Mouse (Mus musculus): ENCODE data around the gene St7. TPM values are rescaled to one million over a fixed set of nuclear protein-coding genes. Genes with fewer than 3 reads are reported as not detected.

St7 gene
- polyA plus RNA-seq, 1 experiment from 2014 or later, result 31.6 TPM

DNA sequence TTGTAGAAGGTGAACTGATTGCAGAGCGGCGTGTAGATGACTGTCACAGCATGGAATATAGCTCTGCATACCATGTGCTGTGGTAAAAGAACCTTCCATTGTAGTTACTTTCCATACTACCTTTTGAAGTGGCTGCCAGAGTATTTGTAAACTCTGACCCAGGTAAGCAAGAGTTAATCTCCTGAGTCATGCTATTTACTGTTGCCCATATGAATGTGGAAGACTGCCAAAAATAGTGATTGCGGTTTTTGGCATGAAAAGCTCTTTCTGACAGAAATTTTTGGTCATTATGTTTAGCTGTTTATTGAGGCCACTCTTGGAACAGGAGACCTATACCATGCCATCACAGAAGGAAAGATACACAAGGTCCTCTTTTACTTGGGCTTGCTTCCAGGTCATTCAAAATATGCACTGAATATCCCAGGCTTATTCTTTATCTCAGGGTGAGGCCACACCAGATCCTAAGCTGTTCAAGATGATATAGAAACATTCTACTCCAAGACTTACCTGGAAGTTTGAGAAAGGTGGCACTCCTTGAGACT is 179.2 kb downstream of the St7 start:
- Histone ChIP-seq H3K4me1 (ENCODE audit: control insufficient read depth in 2 of 2, insufficient read depth in 2 of 2, low read length in 2 of 2) (peaks cover 7 to 15% of the 10 kb centered on the region in 2 experiments), H3K9me3 (ENCODE audit: control insufficient read depth, low read length) (no peaks in the 10 kb centered on the region; the same call in 1 of the 2 replicates), H3K9ac (ENCODE audit: low read length) (no peak overlapping the region), H3K36me3 (ENCODE audit: control insufficient read depth, insufficient read depth, low read length) (peaks cover 24% of the 10 kb centered on the region), H3K4me3 (ENCODE audit: control insufficient read depth in 1 of 2, insufficient read depth in 1 of 2, low read depth in 1 of 2, low read length in 2 of 2) (no peak overlapping the region), H3K27me3 (ENCODE audit: control insufficient read depth, insufficient read depth, low read length) (no peaks in the 10 kb centered on the region), H3K27ac (replicated peaks in 1 of 2; ENCODE audit: control insufficient read depth in 1 of 2, insufficient read depth in 1 of 2, low read depth in 2 of 2, low read length in 2 of 2) (no peak overlapping the region), H3K4me2 (ENCODE audit: low read length) (no peak overlapping the region)
- 80% methylated on average over 3 of the region's 3 CpGs for WGBS
- no peak for ATAC-seq (ENCODE audit: insufficient number of reproducible peaks, insufficient read depth, low FRiP score, low read depth)

- Histone ChIP-seq H3K9ac (ENCODE audit: low read length) (no peak overlapping the region), H3K4me1 (ENCODE audit: control insufficient read depth in 2 of 2, insufficient read depth in 2 of 2, low read length in 2 of 2) (peaks cover 8 to 21% of the 10 kb centered on the region in 2 experiments), H3K36me3 (ENCODE audit: control insufficient read depth, insufficient read depth, low read length) (peaks cover 14% of the 10 kb centered on the region; the same call in 1 of the 2 replicates), H3K4me2 (ENCODE audit: low read length) (no peak overlapping the region), H3K9me3 (ENCODE audit: control insufficient read depth, low read length) (no peaks in the 10 kb centered on the region), H3K27ac (replicated peaks in 1 of 2; ENCODE audit: control insufficient read depth in 1 of 2, insufficient read depth in 1 of 2, low read depth in 2 of 2, low read length in 2 of 2) (peak overlapping the region; percentile 27 to 75; a peak in 2 of 4 replicates), H3K4me3 (ENCODE audit: control insufficient read depth in 1 of 2, insufficient read depth in 1 of 2, low read depth in 1 of 2, low read length in 2 of 2) (no peak overlapping the region), H3K27me3 (ENCODE audit: control insufficient read depth, insufficient read depth, low read length) (no peaks in the 10 kb centered on the region)
- no peak for ATAC-seq (ENCODE audit: insufficient number of reproducible peaks, insufficient read depth, low FRiP score, low read depth)
- 35% methylated on average over 7 of the region's 7 CpGs for WGBS
These were observed 182.9 kb downstream of the St7 start for GRCm38 (mm10) chr6:17875606-17876005.

- Histone ChIP-seq H3K9me3 (ENCODE audit: control insufficient read depth, low read length) (no peaks in the 10 kb centered on the region), H3K27me3 (ENCODE audit: control insufficient read depth, insufficient read depth, low read length) (no peaks in the 10 kb centered on the region), H3K9ac (ENCODE audit: low read length) (no peak overlapping the region), H3K4me1 (ENCODE audit: control insufficient read depth in 2 of 2, insufficient read depth in 2 of 2, low read length in 2 of 2) (peaks cover 8 to 21% of the 10 kb centered on the region in 2 experiments), H3K36me3 (ENCODE audit: control insufficient read depth, insufficient read depth, low read length) (peaks cover 14% of the 10 kb centered on the region; the same call in 1 of the 2 replicates), H3K4me2 (ENCODE audit: low read length) (peak overlapping the region; percentile 25; the same call in 1 of the 2 replicates), H3K27ac (replicated peaks in 1 of 2; ENCODE audit: control insufficient read depth in 1 of 2, insufficient read depth in 1 of 2, low read depth in 2 of 2, low read length in 2 of 2) (peak overlapping the region; percentile 75 to 89), H3K4me3 (ENCODE audit: control insufficient read depth in 1 of 2, insufficient read depth in 1 of 2, low read depth in 1 of 2, low read length in 2 of 2) (no peak overlapping the region)
- WGBS, result 85% methylated on average over 3 of the region's 3 CpGs
- no peak for ATAC-seq (ENCODE audit: insufficient number of reproducible peaks, insufficient read depth, low FRiP score, low read depth)
These were observed 183.4 kb downstream of the St7 start for GRCm38 (mm10) chr6:17876023-17876613.

DNA sequence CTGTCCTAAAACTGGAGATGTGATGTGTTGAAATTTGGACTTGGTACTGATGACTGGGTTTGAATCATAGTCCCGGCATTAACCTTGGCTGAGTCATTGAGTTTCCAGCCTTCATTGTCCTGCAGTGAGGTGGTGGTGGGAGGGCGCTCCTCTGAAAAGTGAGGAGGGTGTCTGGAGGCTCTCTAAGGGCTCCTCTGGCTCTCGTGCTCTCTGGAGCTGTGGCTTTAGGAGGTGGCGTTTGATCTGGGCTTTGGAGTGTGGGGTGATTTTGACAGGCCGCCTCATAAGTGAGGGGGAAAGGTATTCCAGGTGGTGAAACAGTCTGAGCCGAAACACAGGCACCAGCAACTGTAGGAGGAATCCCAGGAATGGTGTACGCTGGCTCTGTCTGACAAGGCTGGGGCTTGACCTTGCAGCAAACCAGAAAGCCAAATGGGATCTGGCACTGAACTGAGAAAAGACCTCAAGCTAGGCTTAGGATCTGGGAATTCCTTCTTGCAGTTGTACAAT is 184.0 kb downstream of the St7 start:
- ATAC-seq (ENCODE audit: insufficient number of reproducible peaks, insufficient read depth, low FRiP score, low read depth), result peak; percentile 82
- Histone ChIP-seq H3K36me3 (ENCODE audit: control insufficient read depth, insufficient read depth, low read length) (peaks cover 14% of the 10 kb centered on the region; the same call in 1 of the 2 replicates), H3K4me2 (ENCODE audit: low read length) (peak overlapping the region; percentile 25), H3K27me3 (ENCODE audit: control insufficient read depth, insufficient read depth, low read length) (no peaks in the 10 kb centered on the region), H3K27ac (replicated peaks in 1 of 2; ENCODE audit: control insufficient read depth in 1 of 2, insufficient read depth in 1 of 2, low read depth in 2 of 2, low read length in 2 of 2) (peak overlapping the region; percentile 75 to 89), H3K9me3 (ENCODE audit: control insufficient read depth, low read length) (no peaks in the 10 kb centered on the region), H3K4me3 (ENCODE audit: control insufficient read depth in 1 of 2, insufficient read depth in 1 of 2, low read depth in 1 of 2, low read length in 2 of 2) (no peak overlapping the region), H3K4me1 (ENCODE audit: control insufficient read depth in 2 of 2, insufficient read depth in 2 of 2, low read length in 2 of 2) (peaks cover 8 to 21% of the 10 kb centered on the region in 2 experiments), H3K9ac (ENCODE audit: low read length) (no peak overlapping the region; the same call in 1 of the 2 replicates)
- WGBS, result 21% methylated on average over 7 of the region's 7 CpGs

- no peak for ATAC-seq (ENCODE audit: insufficient number of reproducible peaks, insufficient read depth, low FRiP score, low read depth)
- Histone ChIP-seq H3K27ac (replicated peaks in 1 of 2; ENCODE audit: control insufficient read depth in 1 of 2, insufficient read depth in 1 of 2, low read depth in 2 of 2, low read length in 2 of 2) (no peak overlapping the region), H3K27me3 (ENCODE audit: control insufficient read depth, insufficient read depth, low read length) (no peaks in the 10 kb centered on the region), H3K9ac (ENCODE audit: low read length) (no peak overlapping the region), H3K4me1 (ENCODE audit: control insufficient read depth in 2 of 2, insufficient read depth in 2 of 2, low read length in 2 of 2) (no peaks in the 10 kb centered on the region), H3K9me3 (ENCODE audit: control insufficient read depth, low read length) (no peaks in the 10 kb centered on the region), H3K4me2 (ENCODE audit: low read length) (no peak overlapping the region), H3K36me3 (ENCODE audit: control insufficient read depth, insufficient read depth, low read length) (peaks cover 31% of the 10 kb centered on the region), H3K4me3 (ENCODE audit: control insufficient read depth in 1 of 2, insufficient read depth in 1 of 2, low read depth in 1 of 2, low read length in 2 of 2) (no peak overlapping the region)
These were observed 190.2 kb downstream of the St7 start for GRCm38 (mm10) chr6:17882943-17883342.

DNA sequence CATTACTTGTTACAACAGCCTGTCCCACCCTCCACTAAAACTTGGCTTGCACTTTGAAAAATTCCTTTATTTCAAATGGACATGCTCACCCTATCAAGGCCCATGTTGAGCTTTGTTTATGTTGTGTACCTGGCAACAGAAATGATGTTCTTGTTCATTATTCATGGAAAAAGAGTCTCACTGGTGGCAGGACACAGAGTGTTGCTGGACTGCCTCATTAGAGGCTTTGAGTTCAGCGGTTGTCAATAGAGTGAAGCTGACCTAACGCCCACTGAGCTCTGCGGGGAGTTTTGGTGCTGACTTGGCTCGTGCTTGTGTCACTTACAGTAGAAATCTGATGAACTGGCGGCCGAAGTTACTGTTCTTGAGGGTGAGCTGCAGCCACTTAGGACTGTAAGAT is 195.0 kb downstream of the St7 start:
- WGBS, result 63% methylated on average over 6 of the region's 6 CpGs
- H3K4me1 ChIP-seq (ENCODE audit: control insufficient read depth in 2 of 2, insufficient read depth in 2 of 2, low read length in 2 of 2), result no peaks in the 10 kb centered on the region
- ATAC-seq (ENCODE audit: insufficient number of reproducible peaks, insufficient read depth, low FRiP score, low read depth), result no peak
- no peaks in the 10 kb centered on the region for H3K27me3 ChIP-seq (ENCODE audit: control insufficient read depth, insufficient read depth, low read length)
- no peak overlapping the region for H3K9ac ChIP-seq (ENCODE audit: low read length)
- H3K4me3 ChIP-seq (ENCODE audit: control insufficient read depth in 1 of 2, insufficient read depth in 1 of 2, low read depth in 1 of 2, low read length in 2 of 2), result no peak overlapping the region
- no peaks in the 10 kb centered on the region for H3K9me3 ChIP-seq (ENCODE audit: control insufficient read depth, low read length)
- H3K36me3 ChIP-seq (ENCODE audit: control insufficient read depth, insufficient read depth, low read length), result peaks cover 26% of the 10 kb centered on the region
- no peak overlapping the region for H3K4me2 ChIP-seq (ENCODE audit: low read length)
- no peak overlapping the region for H3K27ac ChIP-seq (replicated peaks in 1 of 2; ENCODE audit: control insufficient read depth in 1 of 2, insufficient read depth in 1 of 2, low read depth in 2 of 2, low read length in 2 of 2)

DNA sequence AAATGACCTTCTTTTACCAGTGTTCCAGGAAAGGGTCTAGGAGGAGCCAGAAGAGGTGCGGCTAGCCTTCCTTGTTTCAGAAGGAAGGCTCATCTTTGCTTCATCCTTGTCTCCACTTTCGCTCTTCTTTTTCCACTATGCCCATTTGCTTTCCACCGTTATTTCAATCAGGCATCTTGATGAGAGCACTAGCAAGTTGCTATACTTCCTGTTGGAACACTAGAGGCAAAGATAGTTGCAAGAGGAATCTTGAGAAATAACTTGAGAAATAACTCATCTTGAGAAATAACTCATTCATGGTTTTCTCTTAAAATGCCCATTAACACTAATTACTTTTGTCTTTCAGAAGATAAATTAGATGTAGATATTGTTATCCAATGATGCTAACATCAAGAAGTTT is 202.8 kb downstream of the St7 start:
- ATAC-seq (ENCODE audit: insufficient number of reproducible peaks, insufficient read depth, low FRiP score, low read depth), result no peak
- no peaks in the 10 kb centered on the region for H3K4me1 ChIP-seq (ENCODE audit: control insufficient read depth in 2 of 2, insufficient read depth in 2 of 2, low read length in 2 of 2)
- no peak overlapping the region for H3K4me3 ChIP-seq (ENCODE audit: control insufficient read depth in 1 of 2, insufficient read depth in 1 of 2, low read depth in 1 of 2, low read length in 2 of 2)
- H3K4me2 ChIP-seq (ENCODE audit: low read length), result no peak overlapping the region
- no peak overlapping the region for H3K9ac ChIP-seq (ENCODE audit: low read length)
- H3K9me3 ChIP-seq (ENCODE audit: control insufficient read depth, low read length), result no peaks in the 10 kb centered on the region
- H3K36me3 ChIP-seq (ENCODE audit: control insufficient read depth, insufficient read depth, low read length), result peaks cover 8% of the 10 kb centered on the region
- no peak overlapping the region for H3K27ac ChIP-seq (replicated peaks in 1 of 2; ENCODE audit: control insufficient read depth in 1 of 2, insufficient read depth in 1 of 2, low read depth in 2 of 2, low read length in 2 of 2)
- no peaks in the 10 kb centered on the region for H3K27me3 ChIP-seq (ENCODE audit: control insufficient read depth, insufficient read depth, low read length)
- 87% methylated on average over 3 of the region's 3 CpGs for WGBS
